Mouse (Mus musculus) effector memory CD4-positive, alpha-beta T cell, adult 5 months (primary cell): ENCODE results near the gene Plekho1. TPM values are rescaled to one million over a fixed set of nuclear protein-coding genes. Genes with fewer than 3 reads are reported as not detected.

Source experiments
- polyA plus RNA-seq: library from polyadenylated mRNA; unstranded; fragments of 100-300 nt; shearing (Covaris generic); gene quantifications from one replicate; pipeline ENCODE4 v1.2.1, GENCODE M21; 2017

The Plekho1 gene
- 14.1 TPM for polyA plus RNA-seq

DNA sequence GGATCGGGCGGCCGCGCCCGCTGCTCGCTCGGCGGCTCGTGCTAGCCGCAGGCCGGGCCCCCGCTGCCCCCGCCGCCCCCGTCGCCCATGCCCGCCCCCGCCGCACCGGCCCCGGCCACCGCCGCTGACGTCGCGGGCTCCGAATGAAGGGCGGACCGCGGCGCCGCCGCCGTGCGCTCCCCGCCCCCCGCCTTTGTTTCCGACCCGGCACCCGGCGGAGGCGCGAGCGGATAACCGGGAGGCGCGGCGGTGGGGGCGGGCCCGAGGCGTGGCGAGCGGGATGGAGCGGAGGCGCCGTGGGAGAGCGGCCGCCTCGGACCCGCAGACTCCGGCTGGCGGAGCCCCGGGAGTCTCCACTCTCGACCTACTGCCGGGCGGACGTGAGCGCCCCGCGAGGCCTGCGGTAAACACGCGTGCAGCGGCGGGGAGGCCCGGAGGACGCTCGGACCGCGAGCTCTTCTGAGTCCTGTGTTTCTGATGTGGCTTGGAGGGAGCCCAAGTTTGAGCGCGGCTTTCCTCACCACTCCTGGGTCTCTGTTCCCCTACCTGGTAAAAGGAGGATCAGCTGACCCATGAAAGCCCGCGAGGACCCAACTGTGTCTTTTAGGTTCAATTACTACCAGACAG is at the start of gene Plekho1:
Plekho1 (minus strand) TSS at position 200 of the 627 bp plus-strand sequence.

Other genes with a start within 250 kb of the Plekho1 start
- gene Tars2, start 235.8 kb downstream of the Plekho1 start, polyA plus RNA-seq: 48.3 TPM
- 52.7 TPM for gene Rprd2, start 177.1 kb downstream of the Plekho1 start, polyA plus RNA-seq
- 37.2 TPM for gene Prpf3, start 140.1 kb downstream of the Plekho1 start, polyA plus RNA-seq
- 101 TPM for gene Mrps21, start 124.5 kb downstream of the Plekho1 start, polyA plus RNA-seq
- 23.2 TPM for gene Ciart, start 113.8 kb downstream of the Plekho1 start, polyA plus RNA-seq
- gene BC028528, start 104.0 kb downstream of the Plekho1 start, polyA plus RNA-seq: not detected
- gene Aph1a, start 102.0 kb downstream of the Plekho1 start, polyA plus RNA-seq: 39.2 TPM
- gene Car14, start 91.3 kb downstream of the Plekho1 start, polyA plus RNA-seq: not detected
- 215 TPM for gene Anp32e, start 66.8 kb downstream of the Plekho1 start, polyA plus RNA-seq
- gene Vps45, start 62.5 kb upstream of the Plekho1 start, polyA plus RNA-seq: 11.1 TPM
- 17.9 TPM for gene Otud7b, start 108.5 kb upstream of the Plekho1 start, polyA plus RNA-seq
- 2.8 TPM for gene Mtmr11, start 166.0 kb upstream of the Plekho1 start, polyA plus RNA-seq
- 132 TPM for gene Sf3b4, start 176.3 kb upstream of the Plekho1 start, polyA plus RNA-seq
- gene Sv2a, start 185.2 kb upstream of the Plekho1 start, polyA plus RNA-seq: 0.45 TPM
- gene Bola1, start 223.7 kb upstream of the Plekho1 start, polyA plus RNA-seq: 16.9 TPM
- not detected for gene Hist2h2ab, start 223.9 kb upstream of the Plekho1 start, polyA plus RNA-seq
- 11.7 TPM for gene Hist2h2ac, start 224.9 kb upstream of the Plekho1 start, polyA plus RNA-seq
- gene Hist2h2be, start 225.1 kb upstream of the Plekho1 start, polyA plus RNA-seq: 1.2 TPM
- gene Hist2h3c2, start 243.1 kb upstream of the Plekho1 start, polyA plus RNA-seq: not detected
- gene Hist2h2aa2, start 244.3 kb upstream of the Plekho1 start, polyA plus RNA-seq: 52.4 TPM
- gene Hist2h2aa1, start 249.5 kb upstream of the Plekho1 start, polyA plus RNA-seq: 3.2 TPM